Mouse (Mus musculus) adrenal gland, adult 18-20 months (tissue): ENCODE data around the gene Snap91. TPM values are rescaled to one million over a fixed set of nuclear protein-coding genes. Genes with fewer than 3 reads are reported as not detected.

ENCODE experiments used
- DNase-seq, 2 experiments: peaks; one replicate each; pipeline ENCODE4 v3.0.0; 2021 to 2022; ENCODE audit warnings: low spot score in 2 of 2
- total RNA-seq, 2 experiments: library from RNA; stranded (reverse); gene quantifications; 1 replicate in 1 of 2; 2 replicates in 1 of 2; pipeline ENCODE4 v1.2.3; 2021

The Snap91 gene
- total RNA-seq, 2 experiments from 2014 or later = 25.6 to 38.2 TPM

DNA sequence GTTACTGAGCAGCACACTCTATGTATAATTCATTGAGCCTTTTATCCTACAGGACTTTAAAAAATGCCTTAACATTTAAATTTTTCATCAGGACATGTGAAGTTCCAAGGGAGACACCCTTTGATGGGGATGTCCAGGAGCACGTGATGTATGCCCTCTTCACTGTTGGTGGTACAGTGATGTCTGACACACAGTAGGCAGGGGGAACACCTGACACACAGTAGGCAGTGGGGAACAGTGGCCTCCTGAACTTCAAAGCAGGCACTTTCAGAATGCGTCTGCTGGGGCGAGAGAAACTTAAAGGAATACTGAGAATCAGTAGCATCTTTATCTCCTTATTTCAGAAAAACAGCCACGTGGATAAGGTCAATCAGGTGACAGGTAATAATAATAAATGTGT lies 62.8 kb downstream of the Snap91 start:
- DNase-seq = no peak

- DNase-seq = no peak
Observed at GRCm38 (mm10) chr9:86814340-86814739, 66.1 kb downstream of the Snap91 start.

DNA sequence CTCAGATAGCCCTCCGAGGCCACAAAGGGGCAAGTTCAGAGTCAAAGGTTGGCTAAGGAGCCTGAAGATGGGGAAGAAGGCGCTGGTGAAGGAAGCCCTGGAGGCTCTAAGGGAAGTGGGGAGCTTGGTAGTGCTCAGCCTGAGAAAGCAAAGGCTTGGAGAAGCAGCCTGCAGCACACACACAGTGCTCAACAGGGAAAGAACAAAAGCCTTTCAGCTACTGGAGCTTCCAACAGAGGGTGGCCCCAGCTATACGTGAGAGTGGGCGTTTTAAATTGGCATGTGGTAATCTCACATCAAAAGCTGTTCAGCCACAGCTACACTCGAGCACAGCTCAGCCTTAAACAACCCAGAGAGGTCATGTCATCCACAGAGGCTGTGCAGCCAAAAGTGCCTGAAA lies 67.1 kb downstream of the Snap91 start:
- DNase-seq = no peak

GRCm38 (mm10) chr9:86810696-86811232 lies 69.7 kb downstream of the Snap91 start:
- no peak for DNase-seq

- no peak for DNase-seq
Observed at GRCm38 (mm10) chr9:86810213-86810612, 70.2 kb downstream of the Snap91 start.

GRCm38 (mm10) chr9:86800600-86801163 lies 79.8 kb downstream of the Snap91 start:
- peak in 1 of 2 experiments; percentile 19 for DNase-seq

- no peak for DNase-seq
Observed at GRCm38 (mm10) chr9:86799099-86799498, 81.4 kb downstream of the Snap91 start.

DNA sequence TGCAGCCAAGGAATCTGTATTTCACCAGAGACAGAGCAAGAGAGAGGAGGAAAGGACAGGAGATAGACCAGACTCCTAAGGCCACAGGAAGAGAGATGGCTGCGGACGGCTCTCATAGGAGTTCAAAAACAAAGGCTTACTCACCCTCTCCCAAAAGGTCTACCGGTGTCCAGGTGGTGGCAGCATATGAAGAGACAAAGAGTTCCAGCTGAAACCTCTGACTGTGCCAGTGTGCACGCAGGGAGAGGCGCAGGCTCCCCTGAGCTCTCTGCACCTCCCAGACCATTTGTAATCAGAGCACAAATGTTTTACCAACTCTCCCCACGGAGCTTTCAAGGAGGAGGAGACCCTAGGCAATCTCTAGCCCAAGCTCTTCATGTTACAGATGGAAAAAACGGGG lies 81.8 kb downstream of the Snap91 start:
- no peak for DNase-seq

- no peak for DNase-seq
Observed at GRCm38 (mm10) chr9:86798129-86798528, 82.3 kb downstream of the Snap91 start.

DNA sequence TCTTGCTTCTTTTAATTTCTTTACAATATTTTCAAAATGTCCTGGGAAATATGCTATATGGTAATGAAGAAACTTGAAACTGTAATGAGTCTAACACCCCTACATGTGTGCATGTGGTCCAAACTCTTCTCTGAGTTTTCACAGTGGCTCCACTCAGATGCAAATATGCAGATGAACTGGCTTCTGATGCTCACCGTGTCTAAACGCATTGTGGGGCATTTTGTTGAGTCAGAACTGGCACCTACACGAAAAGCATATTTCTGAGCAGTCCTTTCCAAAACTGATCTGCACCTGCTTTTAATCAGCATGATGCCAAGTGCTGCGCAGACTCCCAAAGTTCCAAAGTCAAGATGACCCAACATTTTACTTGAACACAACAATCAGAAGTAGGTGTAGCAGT lies 82.9 kb downstream of the Snap91 start:
- no peak for DNase-seq

- no peak for DNase-seq
Observed at GRCm38 (mm10) chr9:86795236-86795635, 85.2 kb downstream of the Snap91 start.

GRCm38 (mm10) chr9:86791927-86792326 lies 88.5 kb downstream of the Snap91 start:
- DNase-seq = no peak

GRCm38 (mm10) chr9:86789186-86789585 lies 91.3 kb downstream of the Snap91 start:
- peak in 1 of 2 experiments; percentile 19 for DNase-seq

GRCm38 (mm10) chr9:86782836-86783235 lies 97.6 kb downstream of the Snap91 start:
- no peak for DNase-seq

DNA sequence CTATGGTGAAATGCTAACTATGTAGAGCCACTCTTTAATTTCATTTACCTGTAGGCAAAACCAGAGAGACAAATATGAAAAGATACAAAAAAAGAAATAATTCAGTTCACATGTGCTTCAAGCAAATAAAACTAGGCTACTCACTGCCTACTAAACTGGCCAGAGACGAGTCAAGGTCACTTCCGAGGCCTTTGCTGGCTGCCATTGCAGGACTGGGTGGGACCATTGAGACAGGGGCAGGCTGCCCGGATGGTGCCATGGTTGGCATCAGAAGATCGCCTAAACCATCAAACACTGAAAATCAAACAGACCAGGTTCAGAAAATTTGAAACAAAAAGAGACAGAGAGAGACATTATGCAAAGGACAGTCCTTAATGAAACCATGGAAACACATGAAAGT lies 99.0 kb downstream of the Snap91 start:
- DNase-seq = no peak

DNA sequence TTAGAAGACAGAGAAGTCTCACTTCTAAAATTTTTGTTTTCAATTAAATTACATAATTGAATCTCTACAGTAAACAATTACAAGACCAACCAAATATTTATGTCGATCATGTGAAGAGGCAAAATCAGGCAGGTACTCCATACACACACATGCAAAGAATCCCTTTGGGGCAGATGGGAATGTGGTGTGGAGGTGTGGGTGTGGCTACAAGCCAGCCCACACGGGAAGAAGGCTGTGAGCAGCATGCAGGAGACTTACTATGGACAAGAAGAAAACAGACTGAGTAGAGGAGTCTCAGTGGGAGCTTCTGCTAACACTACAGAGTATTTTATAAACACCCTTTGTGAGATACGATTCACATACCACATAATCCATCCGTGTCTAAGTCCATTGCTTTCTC lies 102.2 kb downstream of the Snap91 start:
- no peak for DNase-seq

DNA sequence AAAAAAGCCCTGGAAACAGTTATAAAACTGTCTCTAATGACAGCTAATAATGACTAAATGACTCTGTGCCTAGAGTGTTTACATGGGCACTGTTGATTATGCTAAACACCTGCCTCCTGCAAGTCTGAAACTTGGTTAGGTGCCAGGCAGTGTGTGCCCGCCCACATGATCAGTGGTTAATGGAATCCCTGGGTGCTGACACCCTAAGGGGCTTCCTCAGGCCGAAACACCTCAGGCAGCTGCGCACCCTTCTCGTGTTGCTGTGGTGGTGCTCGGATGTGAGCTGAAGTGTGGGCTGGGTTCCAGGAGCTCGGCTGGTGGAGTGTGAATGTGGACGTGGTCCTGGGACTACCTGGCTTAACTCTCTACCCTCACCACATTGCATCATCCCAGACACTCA lies 103.1 kb downstream of the Snap91 start:
- DNase-seq = no peak

DNA sequence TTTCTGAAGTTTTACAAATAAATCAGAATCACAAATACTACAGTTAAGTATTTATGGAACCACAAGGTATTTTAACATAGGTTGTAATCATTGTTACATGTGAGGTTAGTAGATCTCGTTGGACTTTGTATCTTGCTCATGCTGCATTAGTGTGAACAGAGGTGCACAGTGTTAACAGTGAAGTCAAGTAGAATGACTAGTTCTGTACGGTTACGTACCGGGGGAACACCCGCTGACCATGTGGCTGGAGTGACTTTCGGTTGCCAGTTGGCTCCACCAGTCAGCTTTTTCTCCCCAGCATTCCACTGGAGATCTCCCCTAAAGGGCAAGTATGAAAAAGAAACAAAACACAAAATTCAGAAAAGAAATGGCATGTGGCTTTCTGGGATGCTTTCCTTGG lies 105.1 kb downstream of the Snap91 start:
- no peak for DNase-seq

GRCm38 (mm10) chr9:86773996-86774395 lies 106.5 kb downstream of the Snap91 start:
- no peak for DNase-seq

DNA sequence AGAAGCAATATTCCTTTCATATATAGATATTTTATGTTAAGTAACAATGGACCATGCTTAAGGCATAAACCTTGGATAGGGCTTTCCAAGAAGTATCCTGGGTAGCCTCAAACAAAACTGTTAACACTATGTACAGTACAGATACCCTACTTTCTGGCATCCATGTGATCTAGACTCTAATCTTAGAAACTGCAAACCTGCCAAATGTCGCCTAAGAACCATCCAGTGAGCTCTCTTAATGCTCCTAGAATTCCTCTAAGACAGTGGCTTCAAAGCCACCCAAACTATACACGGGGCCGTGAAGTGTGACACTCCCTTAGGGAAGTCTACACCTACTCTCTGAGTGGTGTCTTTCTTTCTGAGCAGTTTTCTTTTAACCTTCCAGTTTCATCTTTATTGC lies 107.6 kb downstream of the Snap91 start:
- no peak for DNase-seq

DNA sequence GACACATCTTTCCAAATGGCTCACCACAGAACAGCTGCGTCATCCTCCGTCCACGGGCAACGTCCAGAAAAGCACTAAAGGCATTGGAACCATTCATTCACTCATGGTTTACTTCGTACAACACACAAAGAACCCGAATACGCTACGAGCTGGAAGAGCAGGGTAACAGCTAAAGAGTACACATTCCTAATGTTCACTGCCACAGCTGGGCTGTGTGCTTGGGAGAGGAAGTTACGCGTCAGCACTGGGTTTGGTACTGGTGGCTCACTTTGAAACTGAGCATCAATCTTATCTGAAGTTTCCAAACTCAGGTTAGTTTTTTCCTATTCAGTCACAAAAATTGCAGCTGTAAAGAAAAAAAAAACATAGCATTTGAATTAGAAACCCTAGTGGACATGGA lies 113.5 kb downstream of the Snap91 start:
- no peak for DNase-seq

DNA sequence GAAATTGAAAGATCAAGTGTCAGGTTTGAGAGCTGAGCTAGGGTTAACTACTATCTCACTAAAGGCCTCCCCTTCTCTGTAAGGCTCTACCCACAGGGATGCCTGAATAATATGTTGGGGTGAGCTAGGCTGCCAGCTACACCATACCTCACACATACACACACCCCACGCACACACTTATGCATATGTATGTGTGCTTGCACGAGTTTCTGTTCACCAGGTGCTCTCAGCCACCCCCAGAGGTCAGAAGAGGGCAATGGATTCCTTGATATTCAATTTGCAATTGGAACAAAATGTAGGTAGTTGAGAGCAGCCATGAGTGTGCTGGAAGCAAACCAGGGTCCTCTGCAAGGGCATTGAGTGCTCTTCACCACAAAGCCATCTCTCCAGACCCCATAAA lies 116.5 kb downstream of the Snap91 start:
- DNase-seq = no peak
